8 mouse cellular contexts compared by ENCODE assay signal in the genomic region with DNA sequence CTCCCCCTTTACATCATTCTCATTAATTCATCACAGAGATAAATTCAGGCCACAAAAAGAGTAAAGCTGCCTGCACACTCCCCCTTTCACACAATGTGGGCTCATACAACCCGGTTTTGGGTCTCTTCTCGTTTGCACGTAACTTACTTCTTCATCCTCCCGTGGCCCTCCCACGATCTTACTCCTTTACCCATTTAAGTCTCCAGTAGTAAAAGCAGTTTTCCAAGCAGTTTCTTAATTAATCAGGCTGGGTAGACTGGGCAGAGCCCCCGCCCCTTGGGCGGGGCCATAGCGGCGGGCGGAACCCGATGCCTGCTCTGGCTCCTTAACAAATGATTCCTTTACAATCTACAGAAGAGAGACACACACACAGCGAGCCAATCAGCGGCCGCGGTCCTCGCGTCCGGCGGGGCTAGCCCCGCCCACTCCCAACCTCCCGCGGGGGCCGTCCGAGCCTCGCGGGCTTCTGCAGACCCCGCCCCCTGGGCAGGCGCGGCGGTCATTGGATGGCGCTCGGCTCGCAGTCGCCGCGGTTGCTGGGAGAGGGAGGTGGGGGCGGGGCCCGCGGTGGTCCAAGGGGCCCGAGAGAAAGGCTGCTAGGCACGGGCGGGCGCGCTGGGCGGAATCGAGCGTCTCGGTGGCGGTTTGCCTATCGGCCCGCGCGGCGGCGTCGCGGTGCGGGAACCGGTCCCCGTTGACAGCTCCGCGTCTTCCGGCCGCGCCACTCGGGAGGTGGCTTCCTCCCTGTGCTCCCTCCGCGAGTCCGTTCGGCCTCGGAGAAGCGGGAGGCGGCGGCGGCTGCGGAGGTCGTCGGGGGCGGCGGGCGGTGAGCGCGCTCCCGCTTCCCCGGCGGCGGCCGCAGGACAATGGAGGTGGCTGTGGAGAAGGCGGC. TPM values are rescaled to one million over a fixed set of nuclear protein-coding genes. Genes with fewer than 3 reads are reported as not detected.
DNase-seq lines count a peak whose midpoint lies in the region; ATAC-seq and TF ChIP-seq lines count a peak whose summit lies in the region.

A gene (plus strand): TSS at position 567 of the 892 bp plus-strand sequence.

- H3K27ac ChIP-seq in ES-Bruce4 (ENCODE audit: insufficient read depth, low read length), result peak within 1 kb of the TSS; percentile 87
- H3K27ac ChIP-seq in forebrain, embryonic 13.5 days, result peak within 1 kb of the TSS; percentile 99
- peak within 1 kb of the TSS; percentile 97 for H3K27ac ChIP-seq in liver, postnatal 0 days (ENCODE audit: low read depth)
- peak within 1 kb of the TSS; percentile 99 for H3K27ac ChIP-seq in neural tube, embryonic 14.5 days (ENCODE audit: low read depth, low read length)

- no peak for TF ChIP-seq CTCF in ES-Bruce4 (IDR thresholded peaks at IDR 0.05; ENCODE audit: low read depth, low read length)
- peak; percentile 29; the same call in 1 of the 2 replicates for TF ChIP-seq CTCF in liver, postnatal 0 days (IDR thresholded peaks at IDR 0.05; ENCODE audit: low read depth)

- H3K27me3 ChIP-seq in ES-Bruce4 (ENCODE audit: control insufficient read depth, insufficient read depth, low read length, poor library complexity, severe bottlenecking), result 0 out of 2 replicates have a peak, but pooled peaks cover 1% of the 10 kb centered on the region
- H3K27me3 ChIP-seq in forebrain, embryonic 13.5 days, result no peaks in the 10 kb centered on the region
- no peaks in the 10 kb centered on the region for H3K27me3 ChIP-seq in liver, postnatal 0 days (ENCODE audit: insufficient read depth, low read length)
- H3K27me3 ChIP-seq in neural tube, embryonic 14.5 days (ENCODE audit: control insufficient read depth, insufficient read depth, low read length), result no peaks in the 10 kb centered on the region

- TF ChIP-seq EP300 in ES-Bruce4 (IDR thresholded peaks at IDR 0.05; ENCODE audit: insufficient read depth, low read depth, low read length), result no peak
- TF ChIP-seq EP300 in liver, postnatal 0 days (IDR thresholded peaks at IDR 0.05; ENCODE audit: low read depth), result no peak

- peak; percentile 96 for ATAC-seq in cerebellum, adult (ENCODE audit: insufficient number of reproducible peaks, low FRiP score, low TSS enrichment)
- ATAC-seq in forebrain, embryonic 13.5 days, result peak; percentile 98
- peak; percentile 96 for ATAC-seq in liver, postnatal 0 days
- ATAC-seq in neural tube, embryonic 14.5 days (ENCODE audit: low read depth), result peak; percentile 98

- under 1% methylated on average over 69 of the region's 89 CpGs for WGBS in forebrain, embryonic 13.5 days
- WGBS in large intestine, adult 2 months, result under 1% methylated on average over 81 of the region's 89 CpGs
- WGBS in liver, postnatal 0 days (ENCODE audit: insufficient replicate concordance), result 2% methylated on average over 61 of the region's 89 CpGs
- under 1% methylated on average over 67 of the region's 89 CpGs for WGBS in neural tube, embryonic 14.5 days

- peaks cover 28% of the 10 kb centered on the region for H3K36me3 ChIP-seq in ES-Bruce4 (ENCODE audit: control insufficient read depth, insufficient read depth, low read length, poor library complexity, severe bottlenecking)
- H3K36me3 ChIP-seq in forebrain, embryonic 13.5 days (ENCODE audit: poor library complexity, severe bottlenecking), result peaks cover 28% of the 10 kb centered on the region
- H3K36me3 ChIP-seq in liver, postnatal 0 days (replicated peaks; ENCODE audit: insufficient read depth, low read length), result no peaks in the 10 kb centered on the region
- no peaks in the 10 kb centered on the region for H3K36me3 ChIP-seq in neural tube, embryonic 14.5 days (ENCODE audit: control insufficient read depth, insufficient read depth, low read length)

- intact Hi-C loops in heart, postnatal 10 days (cut with DNase I), result loop anchor here (2.0 to 5.0 kb wide), 4 partner anchors 102 to 280 kb away; no protein-coding TSS in a partner anchor

- peak within 1 kb of the TSS; percentile 97 for H3K4me3 ChIP-seq in ES-Bruce4 (ENCODE audit: low read depth, low read length)
- H3K4me3 ChIP-seq in forebrain, embryonic 13.5 days, result peak within 1 kb of the TSS; percentile 83
- H3K4me3 ChIP-seq in liver, postnatal 0 days (ENCODE audit: low read depth, low read length), result peak within 1 kb of the TSS; percentile 90
- peak within 1 kb of the TSS; percentile 88 for H3K4me3 ChIP-seq in neural tube, embryonic 14.5 days (ENCODE audit: low read depth, low read length)

- TF ChIP-seq POLR2A in ES-Bruce4 (IDR thresholded peaks at IDR 0.05; ENCODE audit: insufficient read depth, low read length), result peak; percentile 72

- peaks cover 1% of the 10 kb centered on the region for H3K4me1 ChIP-seq in ES-Bruce4 (ENCODE audit: control insufficient read depth, insufficient read depth, low read length)
- no peaks in the 10 kb centered on the region for H3K4me1 ChIP-seq in forebrain, embryonic 13.5 days
- 0 out of 2 replicates have a peak, but pooled peaks cover 3% of the 10 kb centered on the region for H3K4me1 ChIP-seq in liver, postnatal 0 days (ENCODE audit: insufficient read depth)
- no peaks in the 10 kb centered on the region for H3K4me1 ChIP-seq in neural tube, embryonic 14.5 days (ENCODE audit: control insufficient read depth, insufficient read depth, low read length)

- peak within 1 kb of the TSS; percentile 55 for H3K4me2 ChIP-seq in forebrain, embryonic 13.5 days
- peak within 1 kb of the TSS; percentile 89 for H3K4me2 ChIP-seq in liver, postnatal 0 days (ENCODE audit: low read depth, low read length)
- H3K4me2 ChIP-seq in neural tube, embryonic 14.5 days (ENCODE audit: low read depth, low read length), result peak within 1 kb of the TSS; percentile 43

- DNase-seq in heart, postnatal 10 days, result peak; percentile 97
- DNase-seq in large intestine, adult 2 months (ENCODE audit: low read depth, low spot score), result peak; percentile 89
- peak; percentile 98 for DNase-seq in liver, postnatal 0 days
- DNase-seq in testis, postnatal 10 days (ENCODE audit: low spot score), result peak; percentile 98

- H3K9me3 ChIP-seq in ES-Bruce4 (replicated peaks; ENCODE audit: control insufficient read depth, insufficient read depth, low read length, poor library complexity, severe bottlenecking), result peaks cover 33% of the 10 kb centered on the region
- H3K9me3 ChIP-seq in forebrain, embryonic 13.5 days (replicated peaks), result peaks cover 32% of the 10 kb centered on the region
- peaks cover 15% of the 10 kb centered on the region for H3K9me3 ChIP-seq in liver, postnatal 0 days (ENCODE audit: low read length)
- H3K9me3 ChIP-seq in neural tube, embryonic 14.5 days (ENCODE audit: control insufficient read depth, low read length), result peaks cover 25% of the 10 kb centered on the region

- H3K9ac ChIP-seq in ES-Bruce4 (ENCODE audit: low read depth, poor library complexity, severe bottlenecking), result peak within 1 kb of the TSS; percentile 99
- peak within 1 kb of the TSS; percentile 96 for H3K9ac ChIP-seq in forebrain, embryonic 13.5 days
- peak within 1 kb of the TSS; percentile 89 for H3K9ac ChIP-seq in liver, postnatal 0 days (replicated peaks)
- H3K9ac ChIP-seq in neural tube, embryonic 14.5 days (replicated peaks; ENCODE audit: low read depth, low read length), result peak within 1 kb of the TSS; percentile 95

RNA-seq across cellular contexts. Expression of the gene that starts here (rescaled TPM):
- 140 and 156 TPM in 2 replicates for polyA plus RNA-seq in ES-Bruce4 (2011; ENCODE audit: insufficient read depth, insufficient read length, low read depth, missing spikeins)
- 19.5 and 19.6 TPM in 2 replicates for polyA plus RNA-seq in forebrain, embryonic 13.5 days (2015; fragmentation: Nextera tagmentation; extraction: Ambion mirVana)
- total RNA-seq in heart, postnatal 10 days (2021), result 10 to 100 TPM; 49.9 to 61.7 TPM
- polyA plus RNA-seq in large intestine, adult 2 months (2012; rRNA removed), result 5.1 and 9.2 TPM in 2 replicates
- polyA plus RNA-seq in liver, postnatal 0 days (2015; fragmentation: Nextera tagmentation; extraction: Ambion mirVana), result 2.7 TPM in 2 replicates
- 40.1 and 41.8 TPM in 2 replicates for polyA plus RNA-seq in neural tube, embryonic 14.5 days (2014; fragmentation: Nextera tagmentation; extraction: Ambion mirVana)

Comparison
In these comparisons a context has a peak if more than half of its experiments do, and no peak if none do; other contexts are left out.
1. Peak in every context shown above with its lines: DNase-seq, ATAC-seq, H3K4me3 ChIP-seq and H3K27ac ChIP-seq.